Mouse (Mus musculus) regulatory T cell (primary cell): Measurements from ENCODE around the gene Bax.
"Not testable (repeated sequence)": the region's sequence is repeated elsewhere in the genome, so short reads cannot be mapped to it uniquely, and the experiment has no call there.

Source experiments
- in situ Hi-C: fragments of 300-600 bp; cut with MboI, MseI; formaldehyde crosslinking; loops from one replicate; pipeline ENCODE4 v1.15.1; 2025; ENCODE audit warnings: high pct_unique_total_duplicates

Bax gene

GRCm38 (mm10) chr7:45482166-45482565 is 15.5 kb upstream of the Bax start:
- in situ Hi-C loops, result no loop called here

GRCm38 (mm10) chr7:45481374-45481927 is 14.8 kb upstream of the Bax start, which contains the start of gene Tulp2:
Tulp2 (plus strand) TSS chr7:45481877.
- in situ Hi-C loops, result no loop called here

- in situ Hi-C loops, result not testable (repeated sequence)
These were observed 13.6 kb upstream of the Bax start for GRCm38 (mm10) chr7:45480310-45480709.

GRCm38 (mm10) chr7:45478774-45479173 is 12.1 kb upstream of the Bax start:
- in situ Hi-C loops, result loop anchor here (5.0 to 10.0 kb wide), 2 partner anchors 39 to 86 kb away; no protein-coding TSS in a partner anchor

GRCm38 (mm10) chr7:45477003-45477402 is 10.3 kb upstream of the Bax start:
- in situ Hi-C loops, result loop anchor here (5.0 to 10.0 kb wide), 2 partner anchors 40 to 88 kb away; no protein-coding TSS in a partner anchor

GRCm38 (mm10) chr7:45476453-45476852 is 9.8 kb upstream of the Bax start:
- in situ Hi-C loops, result loop anchor here (5.0 to 10.0 kb wide), 2 partner anchors 41 to 88 kb away; no protein-coding TSS in a partner anchor

GRCm38 (mm10) chr7:45475291-45475969 is 8.7 kb upstream of the Bax start:
- in situ Hi-C loops, result loop anchor here (5.0 to 10.0 kb wide), 2 partner anchors 42 to 89 kb away; no protein-coding TSS in a partner anchor

GRCm38 (mm10) chr7:45470869-45471268 is 4.2 kb upstream of the Bax start:
- in situ Hi-C loops, result loop anchor here (10.0 kb wide), 1 partner anchor 94 kb away; no protein-coding TSS in a partner anchor

GRCm38 (mm10) chr7:45467090-45467670 is 482 bp upstream of the Bax start:
- in situ Hi-C loops, result no loop called here

- in situ Hi-C loops, result no loop called here
These were observed 1.1 kb downstream of the Bax start for GRCm38 (mm10) chr7:45465549-45465948.

GRCm38 (mm10) chr7:45465112-45465511 is 1.6 kb downstream of the Bax start:
- in situ Hi-C loops, result no loop called here

- in situ Hi-C loops, result no loop called here
These were observed 2.5 kb downstream of the Bax start for GRCm38 (mm10) chr7:45463987-45464778.

GRCm38 (mm10) chr7:45462868-45463267 is 3.8 kb downstream of the Bax start:
- in situ Hi-C loops, result not testable (repeated sequence)

GRCm38 (mm10) chr7:45462325-45462724 is 4.4 kb downstream of the Bax start:
- in situ Hi-C loops, result no loop called here

GRCm38 (mm10) chr7:45461781-45462180 is 4.9 kb downstream of the Bax start:
- in situ Hi-C loops, result no loop called here

GRCm38 (mm10) chr7:45461326-45461725 is 5.4 kb downstream of the Bax start:
- in situ Hi-C loops, result no loop called here

GRCm38 (mm10) chr7:45460860-45461314 is 5.8 kb downstream of the Bax start:
- in situ Hi-C loops, result no loop called here

GRCm38 (mm10) chr7:45460377-45460776 is 6.3 kb downstream of the Bax start:
- in situ Hi-C loops, result no loop called here

GRCm38 (mm10) chr7:45459564-45460140 is 7.0 kb downstream of the Bax start, which contains the start of gene Ftl1:
Ftl1 (minus strand) TSS chr7:45459884.
- in situ Hi-C loops, result not testable (repeated sequence)

GRCm38 (mm10) chr7:45458748-45459563 is 7.7 kb downstream of the Bax start:
- in situ Hi-C loops, result no loop called here
